Mouse (Mus musculus): ENCODE data around the gene Oog2. TPM values are rescaled to one million over a fixed set of nuclear protein-coding genes. Genes with fewer than 3 reads are reported as not detected.

The Oog2 gene
- not detected in 2 replicates for polyA plus RNA-seq (2012; ENCODE audit: low replicate concordance)

GRCm38 (mm10) chr4:144190419-144190818 is at the start of gene Oog2:
Gene Oog2 (plus strand): TSS chr4:144190719.

GRCm38 (mm10) chr4:144162563-144162962 is 28.0 kb upstream of the Oog2 start, which contains the start of gene Oog3:
Gene Oog3 (minus strand): TSS chr4:144162663.

GRCm38 (mm10) chr4:144213218-144213617 is 22.7 kb downstream of the Oog2 start, which contains the start of gene C87977:
Gene C87977 (minus strand): TSS chr4:144213318.

Other genes starting within 250 kb of the Oog2 start
- gene Pramef25, start 239.7 kb upstream of the Oog2 start, polyA plus RNA-seq (2012; ENCODE audit: low replicate concordance) = not detected in 2 replicates
- not detected in 2 replicates for gene Gm13101, start 223.8 kb upstream of the Oog2 start, polyA plus RNA-seq (2012; ENCODE audit: low replicate concordance)
- not detected in 2 replicates for gene Pramef17, start 196.3 kb upstream of the Oog2 start, polyA plus RNA-seq (2012; ENCODE audit: low replicate concordance)
- gene Pramel4, start 131.6 kb upstream of the Oog2 start, polyA plus RNA-seq (2012; ENCODE audit: low replicate concordance) = not detected in 2 replicates
- not detected in 2 replicates for gene Gm13102, start 84.2 kb upstream of the Oog2 start, polyA plus RNA-seq (2012; ENCODE audit: low replicate concordance)
- not detected in 2 replicates for gene Oog3, start 28.1 kb upstream of the Oog2 start, polyA plus RNA-seq (2012; ENCODE audit: low replicate concordance)
- not detected in 2 replicates for gene C87977, start 22.6 kb downstream of the Oog2 start, polyA plus RNA-seq (2012; ENCODE audit: low replicate concordance)
- not detected in 2 replicates for gene Pramel5, start 89.8 kb downstream of the Oog2 start, polyA plus RNA-seq (2012; ENCODE audit: low replicate concordance)
- gene Gm13128, start 139.5 kb downstream of the Oog2 start, polyA plus RNA-seq (2012; ENCODE audit: low replicate concordance) = not detected in 2 replicates
- gene Gm13119, start 167.2 kb downstream of the Oog2 start, polyA plus RNA-seq (2012; ENCODE audit: low replicate concordance) = not detected in 2 replicates
- gene Pramef20, start 187.2 kb downstream of the Oog2 start, polyA plus RNA-seq (2012; ENCODE audit: low replicate concordance) = not detected in 2 replicates
- not detected in 2 replicates for gene Pramef12, start 217.7 kb downstream of the Oog2 start, polyA plus RNA-seq (2012; ENCODE audit: low replicate concordance)
- not detected in 2 replicates for gene 1700012P22Rik, start 248.1 kb downstream of the Oog2 start, polyA plus RNA-seq (2012; ENCODE audit: low replicate concordance)